Mouse (Mus musculus): ENCODE results near the gene P2rx7.

GRCm38 (mm10) chr5:122725453-122725852 lies 81.7 kb downstream of the P2rx7 start:
- TF ChIP-seq CTCF (IDR thresholded peaks at IDR 0.05; ENCODE audit: low read depth, low read length) = no peak
- TF ChIP-seq POLR2A (IDR thresholded peaks at IDR 0.05; ENCODE audit: borderline replicate concordance, low read depth, low read length) = no peak

All from bone marrow macrophage, adult 2 months (primary cell).